Mouse (Mus musculus) forebrain, postnatal 0 days (tissue): ENCODE measurements at regions not wholly inside any gene's neighbourhood (a gene's known extent, or its start where the extent isn't known, plus 50 kb on each side); places are given as distances from the start of the nearest gene placed in this dataset.

Source experiments
- ATAC-seq: fragments of 200-750 bp; cut with Nextera tagmentation; 2 replicates; pipeline ENCODE4 v1.8.0; 2017; ENCODE audit warnings: mild to moderate bottlenecking, moderate library complexity
- DNase-seq: peaks from one replicate; pipeline ENCODE4 v3.0.0-alpha.2; 2015
- H3K27ac ChIP-seq: fragments of 300-500 bp; sonication (generic); 2 replicates; pipeline ENCODE4 v1.5.1; 2014; ENCODE audit warnings: low read depth, mild to moderate bottlenecking, antibody characterized with exemption, low read length, moderate library complexity, mixed read lengths
- H3K27me3 ChIP-seq: fragments of 300-500 bp; sonication (generic); 2 replicates; pipeline ENCODE4 v1.6.1; 2014; ENCODE audit warnings: mild to moderate bottlenecking, low read length, mixed read lengths; ENCODE audit not compliant: insufficient read depth
- H3K36me3 ChIP-seq: fragments of 300-500 bp; sonication (generic); 2 replicates; pipeline ENCODE4 v1.6.1; 2014; ENCODE audit warnings: mild to moderate bottlenecking, moderate library complexity; ENCODE audit not compliant: insufficient read depth
- H3K4me1 ChIP-seq: fragments of 300-500 bp; sonication (generic); 2 replicates; pipeline ENCODE4 v1.6.1; 2014; ENCODE audit warnings: antibody characterized with exemption; ENCODE audit not compliant: insufficient read depth
- H3K4me2 ChIP-seq: fragments of 300-500 bp; sonication (generic); 2 replicates; pipeline ENCODE4 v1.6.1; 2014; ENCODE audit warnings: low read depth, mild to moderate bottlenecking, moderate library complexity
- H3K4me3 ChIP-seq: fragments of 300-500 bp; sonication (generic); 2 replicates; pipeline ENCODE4 v1.5.1; 2014; ENCODE audit warnings: low read depth, low read length, mixed read lengths
- H3K9ac ChIP-seq: fragments of 300-500 bp; sonication (generic); 2 replicates; pipeline ENCODE4 v1.6.1; 2014; ENCODE audit warnings: mild to moderate bottlenecking
- H3K9me3 ChIP-seq: fragments of 300-500 bp; sonication (generic); 2 replicates; pipeline ENCODE4 v1.6.1; 2016; ENCODE audit warnings: low read length
- CTCF ChIP-seq: sonication (generic); IDR thresholded peaks from 2 replicates; pipeline ENCODE4 v1.5.1; 2016; ENCODE audit warnings: antibody characterized with exemption, control low read depth, low read depth
- WGBS: fragments of 180-500 bp; shearing (Covaris S2); extraction: QIAGEN DNeasy Blood & Tissue Kit; methylation state at CpG from one replicate; pipeline ENCODE4 v1.1.7; 2014; 5-methylcytosine and 5-hydroxymethylcytosine counted together

DNA sequence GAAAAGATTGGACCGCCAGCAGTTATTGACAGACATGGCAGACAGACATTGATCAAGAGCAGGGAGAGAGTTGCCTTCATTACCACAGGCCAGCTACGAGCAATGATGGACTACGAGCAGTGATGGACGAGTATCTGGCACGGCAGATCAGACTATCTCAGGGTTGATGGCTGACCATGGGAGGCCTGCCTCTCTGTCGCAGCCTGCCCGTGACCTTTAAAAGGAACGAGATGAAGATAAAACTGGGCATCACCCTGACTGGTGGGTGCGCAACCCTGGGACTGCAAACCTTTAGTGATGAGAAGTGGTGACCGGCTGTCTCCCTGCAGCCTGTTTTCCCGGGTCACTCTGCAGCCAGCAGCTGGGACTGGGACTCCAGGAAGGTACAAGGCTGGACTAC is 80.3 kb upstream of the 1700021F07Rik start:
- no peak overlapping the region for H3K27ac ChIP-seq
- 86% methylated on average over 11 of the region's 11 CpGs for WGBS
- H3K4me2 ChIP-seq = no peak overlapping the region
- ATAC-seq = no peak
- H3K36me3 ChIP-seq = no peaks in the 10 kb centered on the region
- TF ChIP-seq CTCF = no peak
- no peaks in the 10 kb centered on the region for H3K4me1 ChIP-seq
- no peak overlapping the region for H3K9ac ChIP-seq
- no peaks in the 10 kb centered on the region for H3K9me3 ChIP-seq
- no peaks in the 10 kb centered on the region for H3K27me3 ChIP-seq
- H3K4me3 ChIP-seq = no peak overlapping the region
- no peak for DNase-seq

DNA sequence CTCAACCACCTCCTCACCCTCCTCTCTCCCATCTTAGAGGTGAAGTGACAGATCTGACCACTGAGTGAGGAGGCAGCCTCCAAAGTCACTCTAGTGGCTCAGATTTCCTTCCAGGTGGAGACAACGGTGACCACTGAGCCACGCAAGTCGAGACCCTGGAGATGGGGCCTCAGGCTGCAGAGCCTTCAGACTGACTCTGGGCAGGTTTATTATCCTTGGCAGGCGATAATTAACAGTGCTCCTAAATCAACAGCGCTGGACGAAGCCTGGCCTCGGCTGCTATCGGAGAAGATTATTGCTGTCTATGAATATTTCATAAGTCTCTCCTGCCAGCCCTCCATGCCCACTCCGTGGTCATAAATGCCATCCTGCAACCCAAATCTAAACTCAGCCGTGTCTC is 79.1 kb upstream of the 1700021F07Rik start:
- no peak for TF ChIP-seq CTCF
- H3K4me1 ChIP-seq = no peaks in the 10 kb centered on the region
- H3K36me3 ChIP-seq = no peaks in the 10 kb centered on the region
- no peak for ATAC-seq
- H3K9ac ChIP-seq = no peak overlapping the region
- no peak overlapping the region for H3K27ac ChIP-seq
- DNase-seq = no peak
- H3K9me3 ChIP-seq = no peaks in the 10 kb centered on the region
- H3K4me3 ChIP-seq = no peak overlapping the region
- no peak overlapping the region for H3K4me2 ChIP-seq
- 49% methylated on average over 10 of the region's 10 CpGs for WGBS
- no peaks in the 10 kb centered on the region for H3K27me3 ChIP-seq

DNA sequence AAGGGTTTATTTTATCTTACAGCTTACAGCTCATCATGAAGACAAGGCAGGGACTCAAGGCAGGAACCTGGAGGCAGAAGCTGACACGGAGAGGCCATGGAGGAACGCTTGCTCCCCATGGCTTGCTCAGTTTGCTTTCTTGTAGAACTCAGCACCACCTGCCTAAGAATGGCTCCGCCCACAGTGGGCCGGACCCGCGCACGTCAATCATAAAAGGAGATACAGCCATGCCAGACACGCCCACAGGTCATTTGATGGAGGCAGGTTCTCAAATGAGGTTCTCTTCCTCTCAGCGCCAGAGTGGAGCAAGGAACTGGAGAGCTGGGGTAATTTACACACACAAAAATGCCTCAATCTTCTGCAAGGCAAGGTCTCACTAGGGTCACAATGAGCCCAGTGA is 78.0 kb upstream of the 1700021F07Rik start:
- TF ChIP-seq CTCF = no peak
- H3K9me3 ChIP-seq = no peaks in the 10 kb centered on the region
- no peak overlapping the region for H3K27ac ChIP-seq
- H3K4me3 ChIP-seq = no peak overlapping the region
- no peaks in the 10 kb centered on the region for H3K4me1 ChIP-seq
- H3K36me3 ChIP-seq = no peaks in the 10 kb centered on the region
- no peak for ATAC-seq
- H3K4me2 ChIP-seq = no peak overlapping the region
- H3K27me3 ChIP-seq = no peaks in the 10 kb centered on the region
- 88% methylated on average over 9 of the region's 9 CpGs for WGBS
- DNase-seq = no peak
- H3K9ac ChIP-seq = no peak overlapping the region

DNA sequence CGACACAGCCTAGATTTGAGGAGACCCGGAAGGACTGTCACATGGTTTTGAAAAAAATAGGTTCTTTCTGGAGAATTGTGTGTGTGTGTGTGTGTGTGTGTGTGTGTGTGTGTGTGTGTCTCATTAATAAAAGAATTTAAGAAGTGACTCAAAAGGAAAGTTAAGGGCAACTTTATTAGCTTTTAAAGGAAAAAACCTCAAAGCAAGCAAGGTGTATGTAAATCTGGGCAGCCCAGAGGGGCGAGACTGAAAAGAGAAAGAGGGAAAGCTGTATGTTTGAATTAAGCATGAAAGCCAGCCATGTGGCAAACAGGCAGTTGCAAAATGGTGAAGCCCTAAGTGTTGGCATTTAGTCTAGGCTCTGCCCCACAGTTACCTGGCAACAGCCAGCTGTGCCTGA is 77.3 kb upstream of the 1700021F07Rik start:
- ATAC-seq (no peak), DNase-seq (no peak)
- H3K4me1 ChIP-seq = no peaks in the 10 kb centered on the region
- no peaks in the 10 kb centered on the region for H3K27me3 ChIP-seq
- H3K4me2 ChIP-seq = no peak overlapping the region
- H3K36me3 ChIP-seq = no peaks in the 10 kb centered on the region
- no peak overlapping the region for H3K9ac ChIP-seq
- H3K27ac ChIP-seq = no peak overlapping the region
- no peak overlapping the region for H3K4me3 ChIP-seq
- TF ChIP-seq CTCF = no peak
- no peaks in the 10 kb centered on the region for H3K9me3 ChIP-seq
- 72% methylated on average over 3 of the region's 3 CpGs for WGBS

DNA sequence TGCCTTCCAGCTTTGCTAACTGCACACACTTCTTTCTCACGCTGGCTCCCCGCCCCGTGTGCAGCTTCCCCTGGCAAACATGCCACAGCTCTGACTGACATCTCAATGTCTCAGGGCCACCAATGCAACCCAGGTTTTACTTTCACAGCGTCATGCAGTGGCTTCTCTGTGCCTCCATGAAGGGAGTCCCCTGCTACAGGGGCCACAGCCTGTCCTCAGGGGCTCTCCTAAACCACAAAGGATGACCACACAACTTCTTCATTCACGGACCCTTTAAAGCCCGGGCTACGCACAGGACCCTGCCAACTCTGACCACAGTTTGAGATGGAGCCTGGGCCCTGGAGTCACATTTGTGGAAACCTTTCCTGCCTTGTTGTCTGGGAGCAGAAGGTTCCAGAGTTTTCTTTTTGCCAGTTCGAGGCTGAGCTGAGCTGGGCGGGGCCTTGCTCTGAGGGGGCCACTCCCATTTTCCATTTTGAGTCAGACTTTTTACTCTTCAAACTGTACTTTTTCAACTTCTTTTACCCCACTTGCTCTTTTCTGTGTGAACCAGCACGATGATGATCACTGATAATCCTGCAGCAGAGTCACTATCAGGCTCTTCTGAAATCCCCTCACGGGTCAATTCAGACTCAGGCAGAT is 73.7 kb upstream of the 1700021F07Rik start:
- Histone ChIP-seq H3K4me1 (no peaks in the 10 kb centered on the region), H3K9ac (no peak overlapping the region), H3K4me3 (no peak overlapping the region), H3K9me3 (no peaks in the 10 kb centered on the region), H3K4me2 (no peak overlapping the region), H3K36me3 (no peaks in the 10 kb centered on the region), H3K27me3 (no peaks in the 10 kb centered on the region), H3K27ac (no peak overlapping the region)
- DNase-seq (no peak), ATAC-seq (no peak)
- WGBS = 92% methylated on average over 11 of the region's 11 CpGs
- TF ChIP-seq CTCF = no peak

DNA sequence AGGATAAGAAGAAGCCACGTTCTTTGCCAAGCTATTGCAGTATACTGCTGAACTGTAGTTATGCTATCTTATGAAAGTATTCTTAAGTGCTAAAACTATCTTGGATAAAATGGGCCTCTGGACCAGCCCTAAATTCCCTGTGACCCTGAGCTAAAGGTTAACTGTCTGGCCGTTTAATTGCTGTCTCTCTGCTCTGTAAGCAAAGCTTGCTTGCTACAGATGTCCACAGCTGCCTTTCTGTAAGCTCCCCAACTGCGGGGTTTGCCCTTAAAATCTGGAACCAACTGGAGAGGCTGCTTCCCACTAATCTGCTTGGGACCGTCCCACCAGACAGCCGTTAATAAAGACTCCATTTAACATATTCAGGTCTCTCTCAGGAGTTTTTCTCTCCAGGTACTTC is 73.2 kb upstream of the 1700021F07Rik start:
- 81% methylated on average over 5 of the region's 5 CpGs for WGBS
- H3K9me3 ChIP-seq = no peaks in the 10 kb centered on the region
- ATAC-seq (no peak), DNase-seq (no peak)
- H3K36me3 ChIP-seq = no peaks in the 10 kb centered on the region
- H3K27me3 ChIP-seq = no peaks in the 10 kb centered on the region
- no peak overlapping the region for H3K4me3 ChIP-seq
- H3K4me1 ChIP-seq = no peaks in the 10 kb centered on the region
- H3K9ac ChIP-seq = no peak overlapping the region
- TF ChIP-seq CTCF = no peak
- no peak overlapping the region for H3K27ac ChIP-seq
- H3K4me2 ChIP-seq = no peak overlapping the region

DNA sequence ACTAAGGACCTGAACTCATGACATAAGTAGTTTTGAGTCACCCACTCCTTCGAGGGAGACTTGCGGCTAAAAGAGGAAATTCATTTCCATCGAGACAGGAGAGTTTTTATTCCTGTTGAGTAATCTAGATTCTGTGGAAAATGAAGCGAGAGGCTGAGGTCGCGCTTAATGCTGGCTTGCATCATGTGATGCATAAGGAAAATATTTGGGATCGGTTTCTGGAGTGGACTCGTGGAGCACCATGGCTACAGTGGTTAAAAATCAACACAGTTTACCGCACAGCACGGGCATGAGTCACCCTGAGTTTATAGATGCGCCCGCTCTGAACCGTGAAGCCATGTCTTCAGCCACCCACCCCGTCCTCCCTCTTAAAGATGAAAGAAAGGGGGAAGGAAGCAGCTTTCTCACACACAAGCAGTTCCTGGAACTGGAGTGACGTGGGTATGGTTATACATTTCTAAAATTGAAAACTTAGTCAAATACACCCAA is 70.3 kb upstream of the 1700021F07Rik start:
- TF ChIP-seq CTCF = no peak
- H3K9ac ChIP-seq = no peak overlapping the region
- H3K4me3 ChIP-seq = no peak overlapping the region
- H3K4me2 ChIP-seq = no peak overlapping the region
- WGBS = 85% methylated on average over 15 of the region's 15 CpGs
- no peaks in the 10 kb centered on the region for H3K4me1 ChIP-seq
- H3K9me3 ChIP-seq = no peaks in the 10 kb centered on the region
- no peaks in the 10 kb centered on the region for H3K36me3 ChIP-seq
- no peak for ATAC-seq
- H3K27ac ChIP-seq = no peak overlapping the region
- DNase-seq = no peak
- no peaks in the 10 kb centered on the region for H3K27me3 ChIP-seq

DNA sequence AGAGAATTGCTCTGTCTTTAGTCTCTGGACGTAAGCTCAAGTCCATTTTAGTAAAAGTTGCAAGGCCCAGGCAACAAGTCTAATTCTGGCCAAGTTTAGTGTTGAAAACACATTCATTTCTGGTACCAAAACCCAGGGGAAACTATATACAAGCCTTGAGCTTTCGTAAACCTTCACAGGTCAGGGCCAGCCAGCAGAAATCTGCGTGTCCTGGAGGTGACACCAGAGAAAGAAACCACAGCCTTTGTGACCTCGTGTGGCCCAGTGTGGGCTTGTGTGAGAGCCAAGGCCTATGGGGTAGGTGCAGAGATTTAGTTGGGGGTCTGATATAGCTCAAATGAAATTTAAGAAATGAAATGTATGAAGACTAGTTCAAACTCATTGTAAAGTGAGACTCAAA is 69.6 kb upstream of the 1700021F07Rik start:
- H3K4me2 ChIP-seq = no peak overlapping the region
- H3K9ac ChIP-seq = no peak overlapping the region
- no peaks in the 10 kb centered on the region for H3K27me3 ChIP-seq
- H3K27ac ChIP-seq = no peak overlapping the region
- no peak overlapping the region for H3K4me3 ChIP-seq
- H3K9me3 ChIP-seq = no peaks in the 10 kb centered on the region
- WGBS = 93% methylated on average over 4 of the region's 4 CpGs
- H3K36me3 ChIP-seq = no peaks in the 10 kb centered on the region
- TF ChIP-seq CTCF = no peak
- DNase-seq = no peak
- no peak for ATAC-seq
- H3K4me1 ChIP-seq = no peaks in the 10 kb centered on the region
